Mouse (Mus musculus): Measurements from ENCODE around the gene Prkca. TPM values are rescaled to one million over a fixed set of nuclear protein-coding genes. Genes with fewer than 3 reads are reported as not detected.

Prkca gene
- total and polyA plus RNA-seq, 3 experiments = 11.6 to 33.4 (median 32.2) TPM

GRCm38 (mm10) chr11:108325943-108326342, 17.8 kb downstream of the Prkca start:
- Histone ChIP-seq H3K4me3 (no peak overlapping the region), H3K27me3 (ENCODE audit: control insufficient read depth, insufficient read depth, low read length) (no peaks in the 10 kb centered on the region), H3K9ac (ENCODE audit: low read depth, low read length) (no peak overlapping the region), H3K36me3 (ENCODE audit: control insufficient read depth, insufficient read depth, low read length) (peaks cover 3% of the 10 kb centered on the region; the same call in 1 of the 2 replicates), H3K79me2 (replicated peaks; ENCODE audit: control insufficient read depth, insufficient read depth, low read length) (no peaks in the 10 kb centered on the region), H3K27ac (no peak overlapping the region), H3K4me1 (ENCODE audit: control insufficient read depth, insufficient read depth, low read length) (peaks cover 1% of the 10 kb centered on the region; the same call in 1 of the 2 replicates)
- intact Hi-C loops (cut with DNase I) = no loop called here
- DNase-seq = no peak
- WGBS = 87% methylated on average over 8 of the region's 8 CpGs
- TF ChIP-seq POLR2A (IDR thresholded peaks at IDR 0.05; ENCODE audit: insufficient read depth, low read depth, low read length) (no peak), CTCF (IDR thresholded peaks at IDR 0.05) (no peak), EP300 (IDR thresholded peaks at IDR 0.05; ENCODE audit: insufficient read depth, low read depth, low read length) (no peak)

- no peak for DNase-seq
- Histone ChIP-seq H3K27me3 (ENCODE audit: control insufficient read depth, insufficient read depth, low read length) (no peaks in the 10 kb centered on the region), H3K9ac (ENCODE audit: low read depth, low read length) (no peak overlapping the region), H3K36me3 (ENCODE audit: control insufficient read depth, insufficient read depth, low read length) (no peaks in the 10 kb centered on the region), H3K4me1 (ENCODE audit: control insufficient read depth, insufficient read depth, low read length) (0 out of 2 replicates have a peak, but pooled peaks cover 3% of the 10 kb centered on the region), H3K27ac (no peak overlapping the region), H3K79me2 (replicated peaks; ENCODE audit: control insufficient read depth, insufficient read depth, low read length) (no peaks in the 10 kb centered on the region; the same call in 1 of the 2 replicates), H3K4me3 (no peak overlapping the region)
- WGBS = 87% methylated on average over 2 of the region's 2 CpGs
- TF ChIP-seq CTCF (IDR thresholded peaks at IDR 0.05) (no peak), EP300 (IDR thresholded peaks at IDR 0.05; ENCODE audit: insufficient read depth, low read depth, low read length) (no peak), POLR2A (IDR thresholded peaks at IDR 0.05; ENCODE audit: insufficient read depth, low read depth, low read length) (no peak)
- intact Hi-C loops (cut with DNase I) = no loop called here
Observed at GRCm38 (mm10) chr11:108322156-108322555, 21.6 kb downstream of the Prkca start.

- intact Hi-C loops (cut with DNase I) = no loop called here
- TF ChIP-seq CTCF (IDR thresholded peaks at IDR 0.05) = no peak
- TF ChIP-seq POLR2A (IDR thresholded peaks at IDR 0.05; ENCODE audit: insufficient read depth, low read depth, low read length) = no peak
- TF ChIP-seq EP300 (IDR thresholded peaks at IDR 0.05; ENCODE audit: insufficient read depth, low read depth, low read length) = no peak
Observed at GRCm38 (mm10) chr11:108320561-108320960, 23.2 kb downstream of the Prkca start.

GRCm38 (mm10) chr11:108319162-108319561, 24.6 kb downstream of the Prkca start:
- WGBS = 81% methylated on average over 11 of the region's 11 CpGs
- H3K4me3 ChIP-seq = no peak overlapping the region
- no peak for DNase-seq
- 0 out of 2 replicates have a peak, but pooled peaks cover 3% of the 10 kb centered on the region for H3K4me1 ChIP-seq (ENCODE audit: control insufficient read depth, insufficient read depth, low read length)
- no peak for TF ChIP-seq CTCF (IDR thresholded peaks at IDR 0.05)
- TF ChIP-seq EP300 (IDR thresholded peaks at IDR 0.05; ENCODE audit: insufficient read depth, low read depth, low read length) = no peak
- TF ChIP-seq POLR2A (IDR thresholded peaks at IDR 0.05; ENCODE audit: insufficient read depth, low read depth, low read length) = no peak
- intact Hi-C loops (cut with DNase I) = no loop called here
- H3K27me3 ChIP-seq (ENCODE audit: control insufficient read depth, insufficient read depth, low read length) = no peaks in the 10 kb centered on the region
- no peaks in the 10 kb centered on the region; the same call in 1 of the 2 replicates for H3K79me2 ChIP-seq (replicated peaks; ENCODE audit: control insufficient read depth, insufficient read depth, low read length)
- H3K9ac ChIP-seq (ENCODE audit: low read depth, low read length) = no peak overlapping the region
- no peak overlapping the region for H3K27ac ChIP-seq
- H3K36me3 ChIP-seq (ENCODE audit: control insufficient read depth, insufficient read depth, low read length) = no peaks in the 10 kb centered on the region

More at GRCm38 (mm10) chr11:108320561-108320960, 23.2 kb downstream of the Prkca start:
- Histone ChIP-seq H3K27ac (no peak overlapping the region), H3K4me1 (ENCODE audit: control insufficient read depth, insufficient read depth, low read length) (0 out of 2 replicates have a peak, but pooled peaks cover 3% of the 10 kb centered on the region), H3K4me3 (no peak overlapping the region), H3K36me3 (ENCODE audit: control insufficient read depth, insufficient read depth, low read length) (no peaks in the 10 kb centered on the region), H3K9ac (ENCODE audit: low read depth, low read length) (no peak overlapping the region), H3K27me3 (ENCODE audit: control insufficient read depth, insufficient read depth, low read length) (no peaks in the 10 kb centered on the region), H3K79me2 (replicated peaks; ENCODE audit: control insufficient read depth, insufficient read depth, low read length) (no peaks in the 10 kb centered on the region; the same call in 1 of the 2 replicates)
- 57% methylated on average over 7 of the region's 7 CpGs for WGBS
- no peak for DNase-seq

GRCm38 (mm10) chr11:108317878-108318277, 25.9 kb downstream of the Prkca start:
- intact Hi-C loops (cut with DNase I) = no loop called here
- Histone ChIP-seq H3K36me3 (ENCODE audit: control insufficient read depth, insufficient read depth, low read length) (no peaks in the 10 kb centered on the region), H3K4me1 (ENCODE audit: control insufficient read depth, insufficient read depth, low read length) (0 out of 2 replicates have a peak, but pooled peaks cover 3% of the 10 kb centered on the region), H3K27ac (no peak overlapping the region), H3K9ac (ENCODE audit: low read depth, low read length) (no peak overlapping the region), H3K4me3 (no peak overlapping the region), H3K27me3 (ENCODE audit: control insufficient read depth, insufficient read depth, low read length) (no peaks in the 10 kb centered on the region), H3K79me2 (replicated peaks; ENCODE audit: control insufficient read depth, insufficient read depth, low read length) (no peaks in the 10 kb centered on the region; the same call in 1 of the 2 replicates)
- DNase-seq = no peak
- 81% methylated on average over 6 of the region's 6 CpGs for WGBS
- TF ChIP-seq POLR2A (IDR thresholded peaks at IDR 0.05; ENCODE audit: insufficient read depth, low read depth, low read length) = no peak
- no peak for TF ChIP-seq EP300 (IDR thresholded peaks at IDR 0.05; ENCODE audit: insufficient read depth, low read depth, low read length)
- TF ChIP-seq CTCF (IDR thresholded peaks at IDR 0.05) = no peak

GRCm38 (mm10) chr11:108315736-108316135, 28.0 kb downstream of the Prkca start:
- Histone ChIP-seq H3K36me3 (ENCODE audit: control insufficient read depth, insufficient read depth, low read length) (no peaks in the 10 kb centered on the region), H3K79me2 (replicated peaks; ENCODE audit: control insufficient read depth, insufficient read depth, low read length) (no peaks in the 10 kb centered on the region), H3K9ac (ENCODE audit: low read depth, low read length) (no peak overlapping the region), H3K4me3 (no peak overlapping the region), H3K27ac (no peak overlapping the region), H3K4me1 (ENCODE audit: control insufficient read depth, insufficient read depth, low read length) (peaks cover 2% of the 10 kb centered on the region; the same call in 1 of the 2 replicates), H3K27me3 (ENCODE audit: control insufficient read depth, insufficient read depth, low read length) (no peaks in the 10 kb centered on the region)
- TF ChIP-seq CTCF (IDR thresholded peaks at IDR 0.05) (no peak), POLR2A (IDR thresholded peaks at IDR 0.05; ENCODE audit: insufficient read depth, low read depth, low read length) (no peak), EP300 (IDR thresholded peaks at IDR 0.05; ENCODE audit: insufficient read depth, low read depth, low read length) (no peak)
- WGBS = 87% methylated on average over 7 of the region's 7 CpGs
- no peak for DNase-seq
- intact Hi-C loops (cut with DNase I) = no loop called here

All from heart, adult 2 months (tissue).